Mouse (Mus musculus) megakaryocyte, embryonic 14.5 days (primary cell): Measurements from ENCODE around the gene Maml3. TPM values are rescaled to one million over a fixed set of nuclear protein-coding genes. Genes with fewer than 3 reads are reported as not detected.

ENCODE experiments used
- H3K27me3 ChIP-seq: replicated peaks from 2 replicates; pipeline ENCODE3; 2012; ENCODE audit warnings: inconsistent platforms
- H3K36me3 ChIP-seq: replicated peaks from 2 replicates; pipeline ENCODE3; 2012; ENCODE audit warnings: low read length, inconsistent platforms, mixed read lengths
- H3K4me1 ChIP-seq: 2 replicates; pipeline ENCODE4 v1.6.1; 2012; ENCODE audit warnings: inconsistent platforms
- H3K4me3 ChIP-seq: replicated peaks from 2 replicates; pipeline ENCODE3; 2012; ENCODE audit warnings: moderate library complexity, mild to moderate bottlenecking, inconsistent platforms
- H3K9me3 ChIP-seq: 2 replicates; pipeline ENCODE4 v1.6.1; 2012; ENCODE audit warnings: inconsistent platforms
- FLI1 ChIP-seq: IDR thresholded peaks from 2 replicates; pipeline ENCODE4 v1.6.1; 2012; ENCODE audit warnings: low read length, inconsistent platforms, mixed read lengths
- GATA1 ChIP-seq: IDR thresholded peaks from 3 replicates; pipeline ENCODE4 v1.6.1; 2012; ENCODE audit warnings: mixed read lengths, low read length, inconsistent platforms, borderline replicate concordance
- polyA plus RNA-seq: library from polyadenylated mRNA; stranded (reverse); fragments of >175 nt; gene quantifications from 2 replicates; pipeline ENCODE4 v1.2.3, GENCODE M21; 2012; ENCODE audit warnings: low replicate concordance; ENCODE audit not compliant: insufficient read depth

Maml3 gene
- polyA plus RNA-seq, 1 experiment = 2.4 TPM

DNA sequence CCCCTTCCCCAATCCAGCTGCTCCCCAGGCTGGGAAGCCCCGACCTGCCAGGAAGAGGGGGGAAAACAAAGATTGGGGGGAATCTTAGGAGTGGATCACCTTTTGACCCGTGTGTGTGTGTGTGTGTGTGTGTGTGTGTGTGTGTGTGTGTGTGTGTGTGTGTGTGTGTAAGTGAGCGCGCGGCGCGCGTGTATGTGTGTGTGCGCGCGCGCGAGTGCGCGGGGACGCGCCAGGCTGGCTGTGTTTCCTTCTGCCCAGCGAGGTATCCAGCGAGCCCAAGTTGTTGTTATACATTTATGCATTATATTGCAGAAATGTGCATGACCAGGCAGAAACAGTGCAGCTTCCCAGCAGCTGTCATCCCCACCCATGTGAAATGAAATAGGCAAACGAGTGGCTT is 280 bp upstream of the Maml3 start:
- peaks cover 26% of the 10 kb centered on the region for H3K4me1 ChIP-seq
- TF ChIP-seq FLI1 (no peak), GATA1 (no peak)
- no peaks in the 10 kb centered on the region for H3K27me3 ChIP-seq
- H3K4me3 ChIP-seq = peak overlapping the region; percentile 95
- H3K36me3 ChIP-seq = no peaks in the 10 kb centered on the region
- H3K9me3 ChIP-seq = peaks cover 10% of the 10 kb centered on the region

DNA sequence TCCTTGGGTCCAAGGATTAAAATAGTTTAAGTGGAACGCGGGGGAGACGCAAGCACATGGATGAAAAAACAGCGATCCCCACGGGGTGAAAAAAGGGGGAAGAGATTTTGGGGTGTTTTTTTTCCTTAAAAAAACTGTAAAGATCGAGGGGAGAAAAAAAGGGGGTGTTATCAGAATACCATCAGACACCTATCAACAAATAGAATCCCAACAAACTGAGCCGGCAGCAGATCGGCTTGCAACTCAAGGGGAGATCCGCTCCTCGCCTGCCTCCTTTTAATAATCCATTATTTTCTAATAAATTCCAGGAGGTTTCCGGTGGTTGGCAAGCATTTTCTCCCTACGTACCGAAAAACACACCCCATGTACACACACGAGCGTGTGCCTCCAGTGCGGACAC is 668 bp downstream of the Maml3 start:
- H3K4me1 ChIP-seq = peaks cover 31% of the 10 kb centered on the region
- H3K27me3 ChIP-seq = no peaks in the 10 kb centered on the region
- no peaks in the 10 kb centered on the region for H3K36me3 ChIP-seq
- H3K9me3 ChIP-seq = peaks cover 10% of the 10 kb centered on the region
- H3K4me3 ChIP-seq = peak overlapping the region; percentile 95
- TF ChIP-seq GATA1 (no peak), FLI1 (no peak)

DNA sequence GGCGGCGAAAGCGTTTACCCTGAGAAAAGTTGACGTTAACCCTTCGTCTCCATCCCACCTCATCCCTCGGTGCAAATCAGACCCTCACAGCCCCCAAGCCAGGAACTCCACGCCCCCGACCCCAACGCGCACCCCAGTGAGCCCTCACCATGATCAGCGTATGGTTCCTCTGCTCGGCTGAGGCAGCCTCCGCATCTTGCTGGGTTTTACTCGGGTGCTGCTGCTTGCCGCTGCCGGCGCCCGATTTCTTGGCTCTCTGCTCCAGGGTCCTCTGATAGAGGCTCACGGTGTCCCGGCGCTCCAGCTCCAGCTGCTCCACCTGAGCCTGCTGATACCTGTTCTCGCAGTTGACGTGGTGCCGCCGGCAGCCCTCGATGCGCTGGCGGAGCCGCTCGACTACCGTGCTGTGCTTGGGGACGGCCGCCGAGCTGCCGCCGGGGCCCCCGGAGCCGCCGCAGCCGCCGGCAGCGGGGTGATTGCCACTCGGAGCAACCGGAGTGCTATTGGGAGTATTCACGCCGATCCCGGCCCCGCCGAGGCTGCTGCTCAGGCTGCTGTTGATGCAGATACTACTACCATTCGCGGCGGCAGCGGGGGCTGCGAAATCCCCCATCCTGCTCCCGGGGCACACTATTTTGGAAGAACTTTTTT is 1.2 kb downstream of the Maml3 start:
- no peak for TF ChIP-seq GATA1
- TF ChIP-seq FLI1 = no peak
- Histone ChIP-seq H3K9me3 (peaks cover 6% of the 10 kb centered on the region), H3K27me3 (no peaks in the 10 kb centered on the region), H3K4me1 (peaks cover 31% of the 10 kb centered on the region), H3K4me3 (peak overlapping the region; percentile 95), H3K36me3 (peaks cover 3% of the 10 kb centered on the region)

DNA sequence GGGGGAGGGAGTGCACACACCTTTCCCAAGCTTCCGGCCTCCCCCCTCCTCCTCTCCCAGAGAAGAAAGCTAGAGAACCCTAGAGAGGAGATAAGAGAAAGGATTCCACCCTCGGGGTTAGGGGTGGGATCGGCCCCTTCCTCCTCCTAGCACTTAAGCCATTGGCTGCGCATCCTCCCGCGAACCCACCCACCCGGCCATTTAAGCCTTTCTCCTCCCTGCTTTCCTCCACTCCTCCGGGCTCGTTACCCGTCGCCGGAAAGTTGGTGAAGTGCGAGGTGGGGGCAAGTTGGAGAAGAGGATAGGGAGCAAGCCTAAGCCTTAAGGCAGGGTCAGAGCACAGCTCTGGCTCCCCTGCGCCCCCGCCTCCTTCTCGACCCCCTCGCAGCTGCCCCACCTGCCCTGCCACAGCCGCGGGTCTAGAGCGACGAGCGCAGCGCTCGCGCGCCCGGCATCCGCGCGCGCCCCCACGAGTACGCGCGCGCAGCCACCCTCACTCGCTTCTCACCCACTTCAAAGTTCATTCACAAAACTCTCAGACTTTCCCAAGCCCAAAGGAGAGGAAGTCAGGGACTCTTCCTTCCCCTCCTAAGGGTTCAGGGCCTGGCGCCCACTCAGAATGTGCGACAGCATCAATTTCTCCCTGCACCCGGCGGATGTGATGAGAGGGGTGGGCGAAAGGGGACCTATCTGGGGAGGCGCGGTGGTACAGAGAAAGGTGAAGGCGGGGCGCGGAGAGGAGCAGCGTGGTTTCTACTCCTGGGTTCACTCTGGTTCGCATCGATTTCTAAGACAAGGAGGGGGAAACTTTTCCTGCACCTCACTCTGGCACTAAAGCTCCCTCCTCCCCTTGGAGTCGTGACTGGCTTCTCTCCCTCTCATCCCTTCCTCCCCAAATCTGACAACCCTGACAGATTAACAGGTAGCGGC is 2.0 kb downstream of the Maml3 start:
- Histone ChIP-seq H3K36me3 (peaks cover 3% of the 10 kb centered on the region), H3K4me1 (peaks cover 31% of the 10 kb centered on the region), H3K27me3 (no peaks in the 10 kb centered on the region), H3K9me3 (peaks cover 6% of the 10 kb centered on the region), H3K4me3 (peak overlapping the region; percentile 95)
- TF ChIP-seq FLI1 (no peak; the same call in 1 of the 2 replicates), GATA1 (0 out of 3 replicates have a peak, but pooled peaks have one; percentile 15)

DNA sequence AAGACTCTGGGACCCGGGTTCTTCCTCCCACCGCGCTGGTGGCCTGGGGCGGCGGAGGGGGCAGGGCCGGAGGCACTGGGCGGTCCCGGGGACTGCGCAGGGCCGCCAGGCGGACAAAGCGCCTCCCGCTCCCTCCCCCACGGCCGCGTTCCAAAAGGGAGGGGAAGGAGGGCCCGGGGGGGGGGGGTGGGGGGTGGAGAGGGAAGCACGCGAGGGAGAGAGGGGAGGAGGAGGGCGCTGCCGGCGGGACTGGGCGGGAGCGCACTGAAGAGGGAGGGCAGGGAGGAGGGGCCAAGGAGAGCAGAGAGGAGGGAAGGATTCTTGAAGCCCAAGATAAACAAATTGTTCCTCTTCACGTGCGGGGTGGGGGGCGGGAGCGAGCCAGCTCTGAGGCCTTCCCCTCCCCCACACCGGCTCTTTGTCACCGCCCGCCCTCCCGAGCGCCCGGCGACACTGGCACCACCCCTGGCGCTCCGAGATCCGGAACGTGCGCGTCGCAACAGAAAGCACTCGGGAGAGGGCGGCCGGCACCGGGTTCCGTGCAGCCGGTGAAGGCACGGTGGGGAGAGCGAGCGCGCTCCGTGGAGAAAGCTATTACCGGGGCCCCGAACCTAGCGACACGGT is 2.8 kb downstream of the Maml3 start:
- H3K36me3 ChIP-seq = peaks cover 4% of the 10 kb centered on the region
- H3K4me3 ChIP-seq = peak overlapping the region; percentile 95
- H3K4me1 ChIP-seq = peaks cover 29% of the 10 kb centered on the region
- no peak; the same call in 1 of the 2 replicates for TF ChIP-seq FLI1
- no peak for TF ChIP-seq GATA1
- H3K27me3 ChIP-seq = no peaks in the 10 kb centered on the region
- peaks cover 6% of the 10 kb centered on the region for H3K9me3 ChIP-seq

DNA sequence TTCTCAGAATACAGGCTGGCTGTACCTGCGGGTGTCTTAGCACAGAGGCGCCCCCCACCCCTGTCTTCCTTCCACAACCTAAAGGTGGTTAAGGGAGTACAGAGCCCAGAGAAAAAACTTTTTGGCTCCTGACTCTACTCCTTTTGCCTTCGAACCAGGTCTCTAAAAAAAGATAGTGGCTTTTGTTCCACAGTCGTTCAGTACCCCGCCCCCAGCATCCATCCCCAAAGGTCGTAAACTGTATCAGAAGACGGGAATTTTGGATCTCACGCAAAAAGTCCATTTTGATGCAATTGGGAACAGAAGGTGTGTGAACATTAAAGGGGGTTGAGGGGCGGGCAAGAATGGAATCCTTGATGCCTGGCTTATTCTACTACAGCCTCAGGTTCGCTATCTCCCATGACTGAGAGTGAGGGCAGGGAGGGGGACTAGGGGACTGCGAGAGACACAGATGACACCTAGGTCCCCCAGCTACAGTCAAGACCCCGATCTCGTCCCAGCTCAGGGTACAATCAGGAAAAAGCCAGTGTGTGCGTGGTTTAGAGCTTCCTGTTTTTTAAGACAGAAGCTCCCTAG is 3.4 kb downstream of the Maml3 start:
- Histone ChIP-seq H3K9me3 (peaks cover 1% of the 10 kb centered on the region), H3K4me3 (peak overlapping the region; percentile 95), H3K4me1 (peaks cover 29% of the 10 kb centered on the region), H3K27me3 (no peaks in the 10 kb centered on the region), H3K36me3 (peaks cover 10% of the 10 kb centered on the region)
- TF ChIP-seq GATA1 (no peak), FLI1 (no peak)

DNA sequence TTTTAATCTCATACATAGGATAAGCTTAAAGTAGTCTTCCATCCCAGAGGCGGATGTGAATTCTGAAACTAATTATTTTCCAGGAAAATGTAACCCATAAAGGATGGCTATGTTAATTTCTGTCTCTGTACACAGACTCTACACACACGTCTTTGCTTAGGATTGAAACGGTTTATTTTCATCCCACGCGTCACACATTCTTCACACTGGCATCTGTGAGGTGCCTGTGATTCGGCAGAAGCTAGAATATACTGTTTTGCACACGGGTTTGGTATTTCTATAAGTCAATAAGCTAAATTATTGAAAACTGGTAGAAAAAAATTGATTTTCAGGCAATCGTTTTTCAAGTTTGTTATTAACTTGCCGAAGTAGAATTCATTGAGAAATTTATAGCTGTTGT is 4.0 kb downstream of the Maml3 start:
- peaks cover 15% of the 10 kb centered on the region for H3K36me3 ChIP-seq
- TF ChIP-seq FLI1 (no peak), GATA1 (no peak)
- no peak overlapping the region for H3K4me3 ChIP-seq
- peaks cover 6% of the 10 kb centered on the region for H3K9me3 ChIP-seq
- no peaks in the 10 kb centered on the region for H3K27me3 ChIP-seq
- H3K4me1 ChIP-seq = peaks cover 30% of the 10 kb centered on the region

DNA sequence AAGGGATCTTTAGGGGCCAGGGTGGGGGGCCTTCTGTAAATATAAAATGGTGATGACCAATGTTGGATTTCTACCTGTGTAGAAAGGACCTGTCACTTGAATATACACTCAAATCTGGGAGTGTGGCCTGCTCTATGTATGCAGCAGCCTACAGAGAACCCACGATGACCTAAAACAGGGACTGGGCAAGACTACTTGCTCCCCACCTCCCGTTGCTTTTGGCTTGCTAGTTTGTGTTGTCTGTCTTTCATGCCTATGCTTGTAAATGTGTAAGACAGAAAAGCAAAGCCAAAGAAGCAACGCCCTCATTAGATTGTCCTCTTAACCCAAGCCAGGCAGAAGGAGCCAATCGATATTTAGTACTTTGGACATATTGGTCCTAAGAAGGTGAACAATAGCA is 4.6 kb downstream of the Maml3 start:
- TF ChIP-seq GATA1 = no peak
- Histone ChIP-seq H3K4me1 (peaks cover 33% of the 10 kb centered on the region), H3K9me3 (peaks cover 8% of the 10 kb centered on the region), H3K27me3 (no peaks in the 10 kb centered on the region), H3K36me3 (peaks cover 17% of the 10 kb centered on the region), H3K4me3 (no peak overlapping the region)

DNA sequence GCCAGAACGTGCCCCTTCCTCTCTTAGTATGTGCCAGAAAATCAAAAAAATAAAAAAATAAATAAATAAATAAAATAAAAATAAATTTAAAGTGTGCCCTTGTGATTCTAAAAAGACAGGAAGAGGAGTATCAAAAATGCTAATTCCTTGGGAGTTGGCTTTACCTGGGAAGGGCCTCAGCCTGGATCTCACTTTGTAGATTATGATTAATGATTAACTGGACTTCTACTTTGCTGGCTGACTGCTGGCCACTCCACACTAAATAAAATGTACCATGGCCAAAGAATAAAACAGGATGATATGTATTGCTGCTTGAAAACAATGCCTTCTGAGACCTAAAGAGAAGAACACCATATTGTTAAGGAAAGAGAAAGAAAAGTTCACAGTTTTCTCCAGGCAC is 5.6 kb downstream of the Maml3 start:
- Histone ChIP-seq H3K27me3 (no peaks in the 10 kb centered on the region), H3K4me3 (no peak overlapping the region), H3K36me3 (peaks cover 17% of the 10 kb centered on the region), H3K9me3 (peaks cover 8% of the 10 kb centered on the region), H3K4me1 (peaks cover 39% of the 10 kb centered on the region)
- TF ChIP-seq GATA1 = no peak
- TF ChIP-seq FLI1 = no peak
